ENCODE assay signal across 8 mouse cellular contexts in the genomic region with DNA sequence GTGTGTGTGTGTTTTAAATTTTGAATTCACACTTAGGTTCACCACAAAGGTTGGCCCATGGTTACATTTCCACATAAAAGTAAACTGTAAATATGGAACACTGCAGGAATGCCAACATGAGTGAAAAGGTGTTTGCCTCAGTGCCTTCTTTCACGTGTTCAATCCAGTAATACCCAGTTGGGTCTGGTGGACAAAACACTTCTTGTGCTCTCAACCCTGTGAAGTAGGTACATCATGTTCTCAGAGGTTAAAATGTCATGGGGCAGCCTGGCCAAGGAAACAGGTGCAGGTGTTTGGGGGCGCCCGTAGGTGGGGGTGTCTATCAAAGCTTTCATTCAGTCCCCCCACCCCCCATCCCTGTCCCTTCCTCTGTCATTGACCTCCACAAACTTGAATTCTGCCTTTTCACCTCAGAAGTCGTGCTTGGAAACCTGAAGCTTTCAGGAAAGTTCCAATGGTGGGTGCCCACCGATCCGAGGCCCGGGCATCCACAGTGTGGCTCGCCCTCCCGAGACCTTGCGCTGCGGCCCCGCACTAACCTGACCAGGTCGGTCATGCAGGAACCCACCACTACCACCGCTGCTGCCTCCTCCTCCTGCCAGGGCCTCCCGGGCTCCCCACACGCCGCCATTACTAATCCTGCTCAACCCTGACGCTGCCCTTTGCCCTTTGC. TPM values are rescaled to one million over a fixed set of nuclear protein-coding genes. Genes with fewer than 3 reads are reported as not detected.
DNase-seq lines count a peak whose midpoint lies in the region; ATAC-seq and TF ChIP-seq lines count a peak whose summit lies in the region.

A gene (minus strand): TSS at position 657 of the 673 bp plus-strand sequence.

- no peak for DNase-seq in cerebellum, adult 2 months
- no peak for DNase-seq in cerebellum, adult 9-10 months
- DNase-seq in 3T3-L1 (ENCODE audit: low read depth, low spot score): peak; percentile 13
- DNase-seq in large intestine, adult 2 months (ENCODE audit: low read depth, low spot score): no peak
- no peak for DNase-seq in cerebellum, adult 8-10 months
- DNase-seq in right cerebral cortex, adult 2 months (ENCODE audit: low spot score in 2 of 2): no peak

- ATAC-seq in embryonic facial prominence, embryonic 15.5 days (ENCODE audit: insufficient number of reproducible peaks, low FRiP score, low TSS enrichment, low read depth): peak; percentile 67
- peak; percentile 2 for ATAC-seq in neural tube, embryonic 13.5 days (ENCODE audit: low read depth)

- peak within 1 kb of the TSS; percentile 83 for H3K27ac ChIP-seq in cerebellum, adult 2 months (ENCODE audit: insufficient read depth, low read length)
- peak within 1 kb of the TSS; percentile 88 for H3K27ac ChIP-seq in embryonic facial prominence, embryonic 15.5 days (replicated peaks)
- peak within 1 kb of the TSS; percentile 95 for H3K27ac ChIP-seq in neural tube, embryonic 13.5 days (replicated peaks)

- peak within 1 kb of the TSS; percentile 70 for H3K9ac ChIP-seq in embryonic facial prominence, embryonic 15.5 days
- peak within 1 kb of the TSS; percentile 88 for H3K9ac ChIP-seq in neural tube, embryonic 13.5 days

- no peak for TF ChIP-seq CTCF in cerebellum, adult 2 months (IDR thresholded peaks at IDR 0.05; ENCODE audit: borderline replicate concordance, insufficient read depth, low read depth, low read length)

- peak within 1 kb of the TSS; percentile 66 for H3K4me3 ChIP-seq in cerebellum, adult 2 months (replicated peaks; ENCODE audit: insufficient read depth, low read depth, low read length)
- H3K4me3 ChIP-seq in embryonic facial prominence, embryonic 15.5 days (replicated peaks): peak within 1 kb of the TSS; percentile 80
- peak within 1 kb of the TSS; percentile 80 for H3K4me3 ChIP-seq in neural tube, embryonic 13.5 days

- H3K4me2 ChIP-seq in embryonic facial prominence, embryonic 15.5 days (replicated peaks): peak within 1 kb of the TSS; percentile 83
- H3K4me2 ChIP-seq in neural tube, embryonic 13.5 days: peak within 1 kb of the TSS; percentile 83

- H3K36me3 ChIP-seq in embryonic facial prominence, embryonic 15.5 days: no peaks in the 10 kb centered on the region
- H3K36me3 ChIP-seq in neural tube, embryonic 13.5 days: no peaks in the 10 kb centered on the region

- H3K27me3 ChIP-seq in cerebellum, adult 2 months (ENCODE audit: control insufficient read depth, insufficient read depth, low read length): no peaks in the 10 kb centered on the region
- no peaks in the 10 kb centered on the region for H3K27me3 ChIP-seq in embryonic facial prominence, embryonic 15.5 days
- no peaks in the 10 kb centered on the region for H3K27me3 ChIP-seq in neural tube, embryonic 13.5 days

- H3K4me1 ChIP-seq in cerebellum, adult 2 months (ENCODE audit: control insufficient read depth, insufficient read depth, low read length): peaks cover 2% of the 10 kb centered on the region; the same call in 1 of the 2 replicates
- peaks cover 10% of the 10 kb centered on the region for H3K4me1 ChIP-seq in embryonic facial prominence, embryonic 15.5 days
- H3K4me1 ChIP-seq in neural tube, embryonic 13.5 days (replicated peaks): peaks cover 15% of the 10 kb centered on the region

- no peaks in the 10 kb centered on the region for H3K9me3 ChIP-seq in embryonic facial prominence, embryonic 15.5 days (replicated peaks)
- H3K9me3 ChIP-seq in neural tube, embryonic 13.5 days: no peaks in the 10 kb centered on the region

- WGBS in cerebellum, adult 2 months: 3% methylated on average over 18 of the region's 18 CpGs
- 7% methylated on average over 18 of the region's 18 CpGs for WGBS in embryonic facial prominence, embryonic 15.5 days
- WGBS in large intestine, adult 2 months: 2% methylated on average over 18 of the region's 18 CpGs
- whole genome bisulfite sequencing in neural tube, embryonic 13.5 days: 8% methylated on average over 18 of the region's 18 CpGs

- no peak for TF ChIP-seq POLR2A in cerebellum, adult 2 months (IDR thresholded peaks at IDR 0.05; ENCODE audit: borderline replicate concordance, insufficient read depth, low read length)

RNA-seq across cellular contexts. Expression of the gene that starts here (rescaled TPM):
- 4.2 and 4.4 TPM in 2 replicates for polyA plus RNA-seq in cerebellum, adult 2 months (2012; rRNA removed)
- polyA plus RNA-seq in embryonic facial prominence, embryonic 15.5 days (2015; fragmentation: Nextera tagmentation; extraction: Ambion mirVana): 3.0 and 4.2 TPM in 2 replicates
- polyA plus RNA-seq in large intestine, adult 2 months (2012; rRNA removed): 18.1 and 19.1 TPM in 2 replicates
- 3.5 and 3.8 TPM in 2 replicates for polyA plus RNA-seq in neural tube, embryonic 13.5 days (2015; fragmentation: Nextera tagmentation; extraction: Ambion mirVana)
